Mouse (Mus musculus) hindbrain, embryonic 16.5 days (tissue): Measurements from ENCODE around the gene Pla2g3. TPM values are rescaled to one million over a fixed set of nuclear protein-coding genes. Genes with fewer than 3 reads are reported as not detected.
A peak's percentile ranks its signal among the peaks of the same experiment; 100 is the strongest.

Experiments
- ATAC-seq: fragments of 200-750 bp; cut with Nextera tagmentation; 2 replicates; pipeline ENCODE4 v1.8.0; 2017; ENCODE audit warnings: moderate TSS enrichment, moderate library complexity
- H3K27ac ChIP-seq: fragments of 300-500 bp; sonication (generic); 2 replicates; pipeline ENCODE4 v1.5.1; 2014; ENCODE audit warnings: low read depth, mild to moderate bottlenecking, control low read depth, low read length, moderate library complexity
- H3K27me3 ChIP-seq: fragments of 300-500 bp; sonication (generic); replicated peaks from 2 replicates; pipeline ENCODE4 v1.6.1; 2014; ENCODE audit warnings: low read length; ENCODE audit not compliant: control insufficient read depth, insufficient read depth
- H3K36me3 ChIP-seq: fragments of 300-500 bp; sonication (generic); 2 replicates; pipeline ENCODE4 v1.6.1; 2014; ENCODE audit warnings: mild to moderate bottlenecking, low read length, moderate library complexity, mixed read lengths; ENCODE audit not compliant: control insufficient read depth, insufficient read depth
- H3K4me1 ChIP-seq: fragments of 300-500 bp; sonication (generic); 2 replicates; pipeline ENCODE4 v1.6.1; 2014; ENCODE audit warnings: low read depth, low read length; ENCODE audit not compliant: control insufficient read depth, insufficient read depth
- H3K4me2 ChIP-seq: fragments of 300-500 bp; sonication (generic); 2 replicates; pipeline ENCODE4 v1.6.1; 2014; ENCODE audit warnings: mild to moderate bottlenecking, low read length, control low read depth, moderate library complexity
- H3K4me3 ChIP-seq: fragments of 300-500 bp; sonication (generic); 2 replicates; pipeline ENCODE4 v1.5.1; 2014; ENCODE audit warnings: mild to moderate bottlenecking, low read length, control low read depth, moderate library complexity
- H3K9ac ChIP-seq: fragments of 300-500 bp; sonication (generic); 2 replicates; pipeline ENCODE4 v1.6.1; 2014; ENCODE audit warnings: low read depth, mild to moderate bottlenecking, control low read depth, low read length, moderate library complexity
- H3K9me3 ChIP-seq: fragments of 300-500 bp; sonication (generic); 2 replicates; pipeline ENCODE4 v1.6.1; 2014; ENCODE audit warnings: mild to moderate bottlenecking, low read length, moderate library complexity; ENCODE audit not compliant: control insufficient read depth
- WGBS: fragments of 180-500 bp; shearing (Covaris S2); extraction: QIAGEN DNeasy Blood & Tissue Kit; methylation state at CpG from one replicate; pipeline ENCODE4 v1.1.7; 2014; 5-methylcytosine and 5-hydroxymethylcytosine counted together
- polyA plus RNA-seq: library from polyadenylated mRNA; unstranded; fragments of >200 nt; fragmentation: Nextera tagmentation; extraction: Ambion mirVana; gene quantifications from 2 replicates; pipeline ENCODE4 v1.2.1, GENCODE M21; 2015

Pla2g3 gene
- polyA plus RNA-seq, 1 experiment from 2014 or later = 9.2 TPM

- 39% methylated on average over 11 of the region's 11 CpGs for WGBS
- H3K4me2 ChIP-seq = no peak overlapping the region
- no peak overlapping the region for H3K4me3 ChIP-seq
- H3K4me1 ChIP-seq = no peaks in the 10 kb centered on the region; the same call in 1 of the 2 replicates
- H3K9ac ChIP-seq = no peak overlapping the region
- ATAC-seq = peak; percentile 95
- peak overlapping the region; percentile 72 for H3K27ac ChIP-seq
- no peaks in the 10 kb centered on the region for H3K36me3 ChIP-seq
- H3K9me3 ChIP-seq = no peaks in the 10 kb centered on the region
- no peaks in the 10 kb centered on the region for H3K27me3 ChIP-seq
Measured at GRCm38 (mm10) chr11:3483980-3484642, 4.0 kb upstream of the Pla2g3 start.

GRCm38 (mm10) chr11:3486349-3486748 lies 1.7 kb upstream of the Pla2g3 start:
- H3K9me3 ChIP-seq = no peaks in the 10 kb centered on the region
- H3K9ac ChIP-seq = no peak overlapping the region
- ATAC-seq = no peak
- H3K27ac ChIP-seq = no peak overlapping the region
- no peaks in the 10 kb centered on the region for H3K27me3 ChIP-seq
- no peaks in the 10 kb centered on the region; the same call in 1 of the 2 replicates for H3K4me1 ChIP-seq
- H3K4me2 ChIP-seq = no peak overlapping the region
- 70% methylated on average over 7 of the region's 7 CpGs for WGBS
- no peaks in the 10 kb centered on the region for H3K36me3 ChIP-seq
- no peak overlapping the region for H3K4me3 ChIP-seq

GRCm38 (mm10) chr11:3489036-3489435 lies 952 bp downstream of the Pla2g3 start:
- Histone ChIP-seq H3K27ac (no peak overlapping the region), H3K9ac (no peak overlapping the region), H3K4me3 (no peak overlapping the region), H3K4me1 (no peaks in the 10 kb centered on the region; the same call in 1 of the 2 replicates), H3K9me3 (no peaks in the 10 kb centered on the region), H3K36me3 (no peaks in the 10 kb centered on the region), H3K27me3 (no peaks in the 10 kb centered on the region), H3K4me2 (no peak overlapping the region)
- 92% methylated on average over 5 of the region's 5 CpGs for WGBS
- no peak for ATAC-seq

- Histone ChIP-seq H3K4me1 (no peaks in the 10 kb centered on the region; the same call in 1 of the 2 replicates), H3K27ac (no peak overlapping the region), H3K9me3 (no peaks in the 10 kb centered on the region), H3K4me2 (no peak overlapping the region), H3K9ac (no peak overlapping the region), H3K27me3 (no peaks in the 10 kb centered on the region), H3K36me3 (no peaks in the 10 kb centered on the region), H3K4me3 (no peak overlapping the region)
- no peak for ATAC-seq
- WGBS = 74% methylated on average over 4 of the region's 4 CpGs
Measured at GRCm38 (mm10) chr11:3492748-3493147, 4.7 kb downstream of the Pla2g3 start.

- Histone ChIP-seq H3K4me3 (no peak overlapping the region), H3K4me2 (no peak overlapping the region), H3K9ac (no peak overlapping the region), H3K27me3 (no peaks in the 10 kb centered on the region), H3K9me3 (no peaks in the 10 kb centered on the region), H3K4me1 (no peaks in the 10 kb centered on the region), H3K27ac (no peak overlapping the region), H3K36me3 (no peaks in the 10 kb centered on the region)
- ATAC-seq = no peak
- 85% methylated on average over 17 of the region's 17 CpGs for WGBS
Measured at GRCm38 (mm10) chr11:3494857-3495256, 6.8 kb downstream of the Pla2g3 start.

- H3K36me3 ChIP-seq = no peaks in the 10 kb centered on the region
- no peak overlapping the region for H3K4me3 ChIP-seq
- H3K9me3 ChIP-seq = no peaks in the 10 kb centered on the region
- 90% methylated on average over 14 of the region's 14 CpGs for WGBS
- no peak overlapping the region for H3K4me2 ChIP-seq
- no peaks in the 10 kb centered on the region for H3K4me1 ChIP-seq
- H3K9ac ChIP-seq = no peak overlapping the region
- no peaks in the 10 kb centered on the region for H3K27me3 ChIP-seq
- H3K27ac ChIP-seq = no peak overlapping the region
- ATAC-seq = no peak
Measured at GRCm38 (mm10) chr11:3495496-3495895, 7.4 kb downstream of the Pla2g3 start.

GRCm38 (mm10) chr11:3496756-3497155 lies 8.7 kb downstream of the Pla2g3 start:
- Histone ChIP-seq H3K9ac (no peak overlapping the region), H3K9me3 (no peaks in the 10 kb centered on the region), H3K27me3 (no peaks in the 10 kb centered on the region), H3K4me3 (no peak overlapping the region), H3K36me3 (no peaks in the 10 kb centered on the region), H3K27ac (no peak overlapping the region), H3K4me1 (no peaks in the 10 kb centered on the region), H3K4me2 (no peak overlapping the region)
- ATAC-seq = no peak
- 68% methylated on average over 5 of the region's 5 CpGs for WGBS

- WGBS = 87% methylated on average over 1 of the region's 1 CpGs
- Histone ChIP-seq H3K27ac (no peak overlapping the region), H3K9me3 (no peaks in the 10 kb centered on the region), H3K4me2 (no peak overlapping the region), H3K9ac (no peak overlapping the region), H3K27me3 (no peaks in the 10 kb centered on the region), H3K4me1 (no peaks in the 10 kb centered on the region), H3K36me3 (no peaks in the 10 kb centered on the region), H3K4me3 (no peak overlapping the region)
- ATAC-seq = no peak
Measured at GRCm38 (mm10) chr11:3497296-3497695, 9.2 kb downstream of the Pla2g3 start.

GRCm38 (mm10) chr11:3502057-3502456 lies 14.0 kb downstream of the Pla2g3 start:
- Histone ChIP-seq H3K9me3 (no peaks in the 10 kb centered on the region), H3K4me1 (peaks cover 2% of the 10 kb centered on the region; the same call in 1 of the 2 replicates), H3K36me3 (no peaks in the 10 kb centered on the region), H3K9ac (no peak overlapping the region), H3K27ac (no peak overlapping the region), H3K4me3 (no peak overlapping the region), H3K27me3 (no peaks in the 10 kb centered on the region), H3K4me2 (no peak overlapping the region)
- ATAC-seq = no peak
- 77% methylated on average over 17 of the region's 17 CpGs for WGBS
